Mouse (Mus musculus) spleen, adult 2 months (tissue): ENCODE results near the gene Cma2. TPM values are rescaled to one million over a fixed set of nuclear protein-coding genes. Genes with fewer than 3 reads are reported as not detected.
"Not testable (repeated sequence)": the region's sequence is repeated elsewhere in the genome, so short reads cannot be mapped to it uniquely, and the experiment has no call there.

ENCODE experiments used
- DNase-seq, 2 experiments: peaks; one replicate each; pipeline versions ENCODE4 v3.0.0 to v3.0.0-alpha.2; 2012 to 2021; ENCODE audit warnings: low spot score in 2 of 2, low read depth in 1 of 2
- H3K27ac ChIP-seq: fragments of 200-500 bp; 2 replicates; pipeline ENCODE4 v1.5.1; 2012; ENCODE audit warnings: low read length, inconsistent platforms; ENCODE audit not compliant: insufficient read depth
- H3K27me3 ChIP-seq: fragments of 200-500 bp; 2 replicates; pipeline ENCODE4 v1.6.1; 2012; ENCODE audit warnings: mild to moderate bottlenecking, moderate library complexity, low read length, inconsistent platforms; ENCODE audit not compliant: control insufficient read depth, insufficient read depth
- H3K36me3 ChIP-seq: fragments of 200-500 bp; 2 replicates; pipeline ENCODE4 v1.6.1; 2012; ENCODE audit warnings: mild to moderate bottlenecking, low read length, inconsistent platforms; ENCODE audit not compliant: control insufficient read depth, insufficient read depth
- H3K4me1 ChIP-seq: fragments of 200-500 bp; 2 replicates; pipeline ENCODE4 v1.6.1; 2011; ENCODE audit warnings: inconsistent platforms; ENCODE audit not compliant: control insufficient read depth, insufficient read depth, insufficient read length
- H3K4me3 ChIP-seq: fragments of 200-500 bp; 2 replicates; pipeline ENCODE4 v1.5.1; 2011; ENCODE audit warnings: mild to moderate bottlenecking, inconsistent platforms; ENCODE audit not compliant: insufficient read depth, insufficient read length; ENCODE audit errors: extremely low read depth
- CTCF ChIP-seq: fragments of 200-500 bp; IDR thresholded peaks from 2 replicates; pipeline ENCODE4 v1.5.1; 2011; ENCODE audit warnings: mild to moderate bottlenecking, inconsistent platforms; ENCODE audit not compliant: insufficient read depth, insufficient read length, insufficient replicate concordance; ENCODE audit errors: extremely low read depth
- POLR2A ChIP-seq: fragments of 200-500 bp; IDR thresholded peaks from 2 replicates; pipeline ENCODE4 v1.6.1; 2011; ENCODE audit warnings: low read depth, low read length, inconsistent platforms
- WGBS: fragments of 180-500 bp; shearing (Covaris S2); methylation state at CpG from one replicate; pipeline ENCODE4 v1.1.7; 2018; 5-methylcytosine and 5-hydroxymethylcytosine counted together
- polyA plus RNA-seq: library from polyadenylated mRNA; depleted of rRNA; stranded (reverse); fragments of >200 nt; gene quantifications from 2 replicates; pipeline ENCODE4 v1.2.3, GENCODE M21; 2012; rRNA removed

The Cma2 gene
- polyA plus RNA-seq, 1 experiment = not detected

GRCm38 (mm10) chr14:56013147-56013546, 62.4 kb downstream of the Cma2 start:
- H3K4me3 ChIP-seq = no peak overlapping the region

GRCm38 (mm10) chr14:56013924-56014323, 63.1 kb downstream of the Cma2 start:
- no peaks in the 10 kb centered on the region for H3K36me3 ChIP-seq
- H3K27me3 ChIP-seq = no peaks in the 10 kb centered on the region
- WGBS = 65% methylated on average over 2 of the region's 2 CpGs
- TF ChIP-seq CTCF (no peak), POLR2A (no peak)
- H3K4me1 ChIP-seq = no peaks in the 10 kb centered on the region
- no peak overlapping the region for H3K4me3 ChIP-seq
- no peak overlapping the region for H3K27ac ChIP-seq
- DNase-seq = no peak

More at GRCm38 (mm10) chr14:56013147-56013546, 62.4 kb downstream of the Cma2 start:
- DNase-seq = no peak
- no peak for TF ChIP-seq POLR2A
- no peak for TF ChIP-seq CTCF
- H3K27me3 ChIP-seq = no peaks in the 10 kb centered on the region
- WGBS = 78% methylated on average over 3 of the region's 3 CpGs
- no peak overlapping the region for H3K27ac ChIP-seq
- no peaks in the 10 kb centered on the region for H3K36me3 ChIP-seq
- no peaks in the 10 kb centered on the region for H3K4me1 ChIP-seq

GRCm38 (mm10) chr14:56017671-56018070, 66.9 kb downstream of the Cma2 start, which contains the start of gene Mcpt1:
Gene Mcpt1 (plus strand): TSS chr14:56017971.
- not testable (repeated sequence) for H3K27ac ChIP-seq, DNase-seq, H3K4me1 ChIP-seq, H3K36me3 ChIP-seq, H3K4me3 ChIP-seq, H3K27me3 ChIP-seq
- WGBS = 78% methylated on average over 3 of the region's 3 CpGs

- WGBS = 50% methylated on average over 1 of the region's 1 CpGs
- DNase-seq = no peak
- no peak for TF ChIP-seq CTCF
- TF ChIP-seq POLR2A = no peak
- Histone ChIP-seq H3K4me3 (no peak overlapping the region), H3K27ac (no peak overlapping the region), H3K36me3 (no peaks in the 10 kb centered on the region), H3K27me3 (no peaks in the 10 kb centered on the region), H3K4me1 (no peaks in the 10 kb centered on the region)
Measured at GRCm38 (mm10) chr14:56019446-56019845, 68.7 kb downstream of the Cma2 start.

- not testable (repeated sequence) for H3K4me3 ChIP-seq, H3K36me3 ChIP-seq, H3K27ac ChIP-seq, DNase-seq, H3K27me3 ChIP-seq, H3K4me1 ChIP-seq
- WGBS = 79% methylated on average over 4 of the region's 4 CpGs
Measured at GRCm38 (mm10) chr14:56021305-56021704, 70.5 kb downstream of the Cma2 start.

Other genes starting within 250 kb of the Cma2 start
- 23.3 and 33.9 TPM in 2 replicates for gene Tgm1, start 237.1 kb upstream of the Cma2 start, polyA plus RNA-seq
- gene Rabggta, start 228.7 kb upstream of the Cma2 start, polyA plus RNA-seq = 47.3 and 62.6 TPM in 2 replicates
- gene Dhrs1, start 205.3 kb upstream of the Cma2 start, polyA plus RNA-seq = 62.7 and 86.6 TPM in 2 replicates
- 15.1 and 17.2 TPM in 2 replicates for gene Nop9, start 205.3 kb upstream of the Cma2 start, polyA plus RNA-seq
- 0.33 and 0.46 TPM in 2 replicates for gene Cideb, start 192.5 kb upstream of the Cma2 start, polyA plus RNA-seq
- gene Ltb4r2, start 189.6 kb upstream of the Cma2 start, polyA plus RNA-seq = 0.83 and 2.1 TPM in 2 replicates
- gene Ltb4r1, start 185.0 kb upstream of the Cma2 start, polyA plus RNA-seq = 4.2 and 6.6 TPM in 2 replicates
- 16.3 and 17.3 TPM in 2 replicates for gene Adcy4, start 166.9 kb upstream of the Cma2 start, polyA plus RNA-seq
- gene Ripk3, start 162.1 kb upstream of the Cma2 start, polyA plus RNA-seq = 38.8 and 48.4 TPM in 2 replicates
- 4.6 and 5.0 TPM in 2 replicates for gene Nfatc4, start 127.8 kb upstream of the Cma2 start, polyA plus RNA-seq
- gene Nynrin, start 97.0 kb upstream of the Cma2 start, polyA plus RNA-seq = 2.5 and 3.0 TPM in 2 replicates
- 0.07 and 0.13 TPM in 2 replicates for gene Cbln3, start 66.6 kb upstream of the Cma2 start, polyA plus RNA-seq
- 30.3 and 31.6 TPM in 2 replicates for gene Khnyn, start 66.0 kb upstream of the Cma2 start, polyA plus RNA-seq
- 22.3 and 25.1 TPM in 2 replicates for gene Sdr39u1, start 50.7 kb upstream of the Cma2 start, polyA plus RNA-seq
- 1.0 and 1.4 TPM in 2 replicates for gene Cma1, start 6.3 kb upstream of the Cma2 start, polyA plus RNA-seq
- 0.18 and 0.26 TPM in 2 replicates for gene Mcpt1, start 67.0 kb downstream of the Cma2 start, polyA plus RNA-seq
- gene Mcpt9, start 79.5 kb downstream of the Cma2 start, polyA plus RNA-seq = not detected in 2 replicates
- gene Mcpt2, start 91.1 kb downstream of the Cma2 start, polyA plus RNA-seq = 0.12 TPM in 1 of 2 replicates, not detected in the other
- gene Mcpt4, start 111.3 kb downstream of the Cma2 start, polyA plus RNA-seq = 0.23 TPM in 2 replicates
- 0.31 and 0.34 TPM in 2 replicates for gene Mcpt8, start 134.3 kb downstream of the Cma2 start, polyA plus RNA-seq
- 1.7 and 2.0 TPM in 2 replicates for gene Ctsg, start 151.6 kb downstream of the Cma2 start, polyA plus RNA-seq
- not detected in 2 replicates for gene Gzme, start 169.6 kb downstream of the Cma2 start, polyA plus RNA-seq
- not detected in 2 replicates for gene Gzmd, start 181.6 kb downstream of the Cma2 start, polyA plus RNA-seq
- gene Gzmg, start 208.6 kb downstream of the Cma2 start, polyA plus RNA-seq = not detected in 2 replicates
- gene Gzmn, start 223.6 kb downstream of the Cma2 start, polyA plus RNA-seq = not detected in 2 replicates